Mouse (Mus musculus) heart, postnatal 0 days (tissue): ENCODE results near the gene Cflar.
"Not testable (repeated sequence)": the region's sequence is repeated elsewhere in the genome, so short reads cannot be mapped to it uniquely, and the experiment has no call there.

Experiments
- CTCF ChIP-seq: IDR thresholded peaks from 2 replicates; pipeline ENCODE4 v1.5.1; 2016; ENCODE audit warnings: antibody characterized with exemption, control low read depth, low read depth
- EP300 ChIP-seq: IDR thresholded peaks from 2 replicates; pipeline ENCODE4 v1.6.1; 2016; ENCODE audit warnings: antibody characterized with exemption, low read depth

DNA sequence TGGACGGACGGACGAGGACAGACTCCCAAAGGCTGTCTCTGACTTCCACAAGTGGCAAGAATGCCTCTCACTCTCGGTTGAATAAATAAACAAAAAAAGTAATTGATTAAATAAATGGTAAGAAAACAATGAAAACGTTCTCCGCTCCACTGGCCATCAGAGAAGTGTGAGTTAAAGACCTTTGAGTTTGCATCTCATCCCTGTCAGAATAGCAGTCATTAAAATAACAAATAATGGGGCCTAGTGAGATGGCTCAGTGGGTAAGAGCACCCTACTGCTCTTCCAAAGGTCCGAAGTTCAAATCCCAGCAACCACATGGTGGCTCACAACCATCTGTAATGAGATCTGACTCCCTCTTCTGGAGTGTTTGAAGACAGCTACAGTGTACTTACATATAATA lies 89.3 kb downstream of the Cflar start:
- not testable (repeated sequence) for TF ChIP-seq CTCF, EP300
